Mouse (Mus musculus): ENCODE measurements around the gene Col4a6.

Gene Col4a6

GRCm38 (mm10) chrX:141473470-141474302 is at the start of gene Col4a6:
Gene Col4a6 (minus strand): TSS chrX:141474076.
- peak; percentile 35 for DNase-seq (ENCODE audit: extremely low spot score)

DNA sequence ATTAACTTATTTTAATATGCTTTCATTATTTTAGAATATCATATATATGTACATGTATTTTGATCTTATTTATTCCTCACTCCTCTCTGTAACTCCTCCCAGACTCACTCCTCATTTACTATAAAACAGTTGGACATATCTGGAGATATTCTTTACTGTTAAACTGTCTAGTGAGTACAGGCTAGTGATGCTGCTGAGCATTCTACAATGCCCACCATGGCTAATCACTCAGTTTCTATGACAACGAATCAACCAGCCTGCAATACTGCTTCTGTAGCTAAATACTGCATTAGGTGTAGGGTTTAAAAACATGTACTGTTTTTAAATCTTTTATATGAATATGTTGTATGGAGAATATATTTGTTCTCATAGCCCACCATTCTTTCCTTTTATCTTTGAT is 29.2 kb upstream of the Col4a6 start:
- no peak for DNase-seq (ENCODE audit: extremely low spot score)

DNA sequence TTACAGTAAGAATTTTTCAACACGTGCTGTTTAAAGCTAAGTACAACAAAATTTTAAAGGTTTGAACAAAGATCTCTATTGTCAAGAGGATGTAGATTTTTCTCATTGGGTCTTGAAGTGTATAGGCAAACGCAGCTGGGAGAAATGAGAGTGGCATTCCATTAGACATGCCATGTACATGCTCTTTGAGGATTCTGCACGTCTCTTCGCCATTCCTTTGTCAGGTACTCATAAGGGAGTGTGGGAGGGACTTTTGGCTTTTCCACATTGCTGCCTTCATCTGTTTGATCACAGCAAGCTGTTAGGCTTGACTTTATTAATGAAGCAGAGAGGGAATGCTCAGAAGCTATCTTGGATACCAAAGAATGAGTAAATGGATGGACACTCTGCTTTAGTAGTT is 20.7 kb upstream of the Col4a6 start:
- no peak for DNase-seq (ENCODE audit: extremely low spot score)

GRCm38 (mm10) chrX:141475566-141476327 is 1.9 kb upstream of the Col4a6 start:
- DNase-seq (ENCODE audit: extremely low spot score): no peak

GRCm38 (mm10) chrX:141475110-141475509 is 1.2 kb upstream of the Col4a6 start, which contains the start of gene Col4a5:
Gene Col4a5 (plus strand): TSS chrX:141475385.
- peak; percentile 76 for DNase-seq (ENCODE audit: extremely low spot score)

DNA sequence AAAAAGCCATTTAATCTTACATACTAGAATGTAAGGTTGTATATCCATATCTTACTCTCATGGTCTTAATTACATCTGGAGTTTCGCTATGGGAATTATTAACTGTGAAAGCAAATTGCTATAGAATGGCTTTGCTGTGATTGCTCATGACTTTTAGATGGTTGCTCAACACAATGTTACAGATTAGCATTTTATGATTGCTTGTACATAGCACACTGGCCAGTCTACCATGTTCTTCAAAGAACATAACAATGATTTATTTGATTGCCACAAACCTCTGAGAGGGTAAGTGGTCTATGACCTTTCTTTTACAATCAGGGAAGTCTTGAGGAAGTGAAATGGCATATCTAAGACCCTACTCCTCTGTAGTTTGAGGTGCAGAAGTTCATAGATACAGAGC is 25.9 kb downstream of the Col4a6 start:
- DNase-seq (ENCODE audit: extremely low spot score): no peak

- no peak for DNase-seq (ENCODE audit: extremely low spot score)
These were observed 34.5 kb downstream of the Col4a6 start for GRCm38 (mm10) chrX:141439423-141439822.

- no peak for DNase-seq (ENCODE audit: extremely low spot score)
These were observed 37.1 kb downstream of the Col4a6 start for GRCm38 (mm10) chrX:141436780-141437179.

GRCm38 (mm10) chrX:141415318-141415717 is 58.6 kb downstream of the Col4a6 start:
- DNase-seq (ENCODE audit: extremely low spot score): no peak

GRCm38 (mm10) chrX:141396243-141396642 is 77.6 kb downstream of the Col4a6 start:
- no peak for DNase-seq (ENCODE audit: extremely low spot score)

DNA sequence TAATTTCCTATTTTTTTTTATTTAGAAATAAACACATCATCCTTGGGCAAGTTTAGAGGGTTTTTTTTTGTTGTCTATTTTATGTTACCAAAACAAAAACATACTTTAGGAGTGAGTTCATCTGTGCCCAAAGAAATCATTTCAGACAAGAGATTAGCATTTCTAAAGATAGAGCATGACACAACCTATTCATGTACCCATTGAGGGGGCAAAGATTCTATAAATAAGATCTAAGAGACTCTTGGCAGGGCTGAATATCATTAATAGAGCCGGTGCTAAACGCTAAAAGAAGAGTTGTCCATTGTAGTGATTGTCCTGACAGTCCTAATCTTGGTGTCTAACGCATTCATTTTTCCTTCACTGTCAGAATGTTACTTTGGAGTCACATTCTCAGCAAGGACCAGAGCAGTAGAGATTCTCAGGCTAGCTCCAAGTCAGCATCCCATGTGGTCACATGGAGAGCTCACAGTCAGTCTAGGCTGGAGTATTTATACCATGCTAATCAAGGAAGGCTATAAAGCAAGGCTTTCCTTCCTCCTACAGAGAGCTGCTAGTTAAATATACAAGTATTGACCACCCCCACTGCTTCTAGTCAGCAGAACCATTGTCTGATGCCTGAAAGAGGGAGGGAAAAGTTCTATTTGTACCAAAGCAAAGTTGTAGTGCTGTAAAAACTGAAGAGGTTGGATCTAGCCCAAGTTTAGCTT is 88.3 kb downstream of the Col4a6 start:
- DNase-seq (ENCODE audit: extremely low spot score): peak; percentile 1

GRCm38 (mm10) chrX:141384632-141385031 is 89.2 kb downstream of the Col4a6 start:
- peak; percentile 9 for DNase-seq (ENCODE audit: extremely low spot score)

GRCm38 (mm10) chrX:141370276-141370675 is 103.6 kb downstream of the Col4a6 start:
- no peak for DNase-seq (ENCODE audit: extremely low spot score)

DNA sequence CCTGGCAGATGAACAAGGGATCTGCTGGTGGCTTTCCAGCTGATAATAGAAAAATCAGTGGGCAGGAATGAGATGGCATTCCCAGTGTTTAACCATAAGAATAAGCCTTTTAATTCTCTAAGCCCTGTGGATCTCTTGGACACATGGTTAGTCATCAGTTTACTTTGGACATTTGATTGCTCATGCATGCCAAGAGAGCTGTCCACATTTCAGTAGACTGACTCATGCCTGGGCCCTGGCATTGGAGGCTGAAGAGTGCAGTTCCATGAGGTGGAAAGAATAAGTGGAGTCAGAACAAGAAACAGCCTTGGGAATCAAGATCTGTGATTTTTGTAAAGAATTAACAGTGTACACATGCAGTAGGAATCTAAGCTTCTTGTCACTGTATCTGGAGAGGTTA is 110.5 kb downstream of the Col4a6 start:
- no peak for DNase-seq (ENCODE audit: extremely low spot score)

GRCm38 (mm10) chrX:141341417-141341816 is 132.5 kb downstream of the Col4a6 start:
- DNase-seq (ENCODE audit: extremely low spot score): no peak

GRCm38 (mm10) chrX:141328044-141328443 is 145.8 kb downstream of the Col4a6 start:
- DNase-seq (ENCODE audit: extremely low spot score): no peak

- DNase-seq (ENCODE audit: extremely low spot score): no peak
These were observed 149.7 kb downstream of the Col4a6 start for GRCm38 (mm10) chrX:141324201-141324600.

DNA sequence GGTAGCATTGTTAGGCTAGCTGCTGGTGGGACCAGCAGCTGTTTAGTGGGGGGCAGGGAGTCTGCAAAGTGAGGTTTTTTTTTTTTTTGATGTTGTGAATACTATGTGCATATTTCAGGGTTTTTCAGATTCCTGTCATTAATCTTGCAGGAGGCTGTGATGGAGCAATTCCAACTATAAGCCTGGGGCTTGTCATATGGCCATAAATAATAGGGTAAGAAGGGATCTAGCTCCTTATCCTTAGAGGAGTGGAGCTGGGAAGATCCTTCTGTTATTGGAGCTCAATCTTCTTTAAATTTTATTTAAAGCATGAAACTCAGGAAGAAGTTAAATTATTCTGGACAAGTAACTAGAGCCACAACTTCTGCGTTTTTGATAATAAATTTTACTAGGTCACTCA is 157.7 kb downstream of the Col4a6 start:
- no peak for DNase-seq (ENCODE audit: extremely low spot score)

DNA sequence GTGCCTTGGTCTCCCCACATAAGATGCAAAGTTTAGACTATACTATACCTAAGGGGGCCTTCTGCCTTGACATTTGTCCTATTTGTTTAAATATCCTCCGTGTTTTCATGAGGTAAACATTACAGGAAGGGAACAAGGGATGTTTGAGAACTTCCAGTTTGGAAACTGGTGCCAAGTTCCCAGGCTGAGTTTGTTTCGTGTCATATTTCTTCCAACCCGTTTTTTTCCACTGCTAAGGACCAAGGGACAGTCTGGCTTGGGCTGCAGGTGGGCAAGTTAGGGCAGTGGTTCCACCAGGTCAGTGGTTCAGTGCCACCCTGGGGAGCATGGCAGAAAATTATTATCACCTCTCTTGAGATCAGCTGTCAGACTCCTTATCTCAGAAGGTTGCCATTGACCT is 158.1 kb downstream of the Col4a6 start:
- DNase-seq (ENCODE audit: extremely low spot score): no peak

- DNase-seq (ENCODE audit: extremely low spot score): no peak
These were observed 181.0 kb downstream of the Col4a6 start for GRCm38 (mm10) chrX:141292702-141293462.

- peak; percentile 21 for DNase-seq (ENCODE audit: extremely low spot score)
These were observed 197.5 kb downstream of the Col4a6 start for GRCm38 (mm10) chrX:141276397-141276796.

Data from embryo, embryonic 9.5 days (tissue).